Mouse (Mus musculus): ENCODE data around the gene Prkar1b.

DNA sequence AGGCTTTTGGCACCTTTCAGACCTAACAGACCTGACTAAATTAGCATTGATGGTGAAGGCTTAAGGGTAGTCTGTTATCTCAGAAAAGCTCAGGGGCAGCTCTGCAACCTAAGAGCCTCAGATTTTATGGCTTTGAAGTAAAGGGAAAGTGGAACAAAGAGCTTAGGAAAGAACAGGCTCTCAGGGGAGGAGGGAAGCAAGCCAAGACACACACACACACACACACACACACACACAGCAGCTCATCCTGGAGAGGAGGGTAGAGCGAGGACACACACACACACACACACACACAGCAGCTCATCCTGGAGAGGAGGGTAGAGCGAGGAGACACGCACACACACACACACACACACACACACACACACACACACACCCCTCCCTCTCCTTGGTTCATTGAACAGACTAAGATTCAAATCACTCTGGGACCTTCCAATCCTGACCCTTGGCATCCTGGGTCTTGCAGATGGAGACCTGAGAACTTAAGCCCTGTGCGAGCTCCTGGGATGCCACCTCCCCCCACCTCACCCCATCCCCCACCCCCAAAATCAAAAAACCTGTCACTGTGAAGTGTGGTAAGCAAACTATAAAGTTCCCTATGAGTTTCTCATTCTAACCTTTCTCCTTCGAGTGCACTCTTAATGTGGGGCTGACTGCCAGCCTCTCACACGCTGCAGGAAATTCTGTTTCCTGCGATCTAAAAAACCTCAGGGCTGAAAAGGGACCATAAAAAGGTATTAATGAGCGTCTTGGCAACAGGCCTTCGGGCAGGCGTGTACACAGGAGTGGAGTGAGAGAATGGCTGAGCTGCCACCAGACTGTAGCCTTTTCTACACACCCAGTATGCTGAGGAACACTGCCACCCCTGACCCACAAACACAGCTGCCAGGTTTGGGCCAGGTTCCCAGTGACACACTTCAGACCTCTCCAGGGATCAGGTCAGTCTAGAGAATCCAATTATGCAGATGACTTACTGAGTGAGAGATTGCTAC, 25.1 kb upstream of the Prkar1b start:
- TF ChIP-seq POLR2A (IDR thresholded peaks at IDR 0.05; ENCODE audit: extremely low read depth, insufficient read depth, low read length) (no peak), CTCF (IDR thresholded peaks at IDR 0.05; ENCODE audit: low read depth, low read length) (no peak)

Measured in liver, adult 2 months (tissue).